Mouse (Mus musculus) stomach, postnatal 0 days (tissue): ENCODE measurements around the gene Clec11a.

Experiments used
- CTCF ChIP-seq: IDR thresholded peaks from 2 replicates; pipeline ENCODE4 v1.5.1; 2016; ENCODE audit warnings: antibody characterized with exemption, low read depth, mild to moderate bottlenecking, moderate library complexity
- EP300 ChIP-seq: optimal IDR thresholded peaks from 2 replicates; pipeline ENCODE3; 2016; ENCODE audit warnings: antibody characterized with exemption

DNA sequence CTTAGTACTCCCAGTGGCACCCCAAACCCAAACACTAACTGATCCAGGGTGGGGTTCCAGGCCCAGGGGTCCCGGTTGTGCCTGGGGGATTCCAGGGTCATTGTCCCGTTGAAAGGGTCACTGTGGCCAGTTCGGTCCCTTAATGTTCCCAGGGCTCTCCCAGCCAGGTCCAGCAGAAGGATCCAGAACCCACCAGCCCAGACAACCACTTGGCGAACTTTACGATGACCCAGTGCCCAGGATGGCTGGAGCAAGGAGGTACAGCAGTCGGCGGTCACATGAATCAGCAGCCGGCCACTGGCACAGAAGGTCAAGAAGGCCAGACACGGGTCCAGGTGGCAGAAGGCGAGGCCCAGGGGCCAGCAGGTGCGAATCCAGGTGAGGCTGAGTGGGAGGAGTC, 38.6 kb downstream of the Clec11a start:
- TF ChIP-seq EP300 (no peak), CTCF (no peak)
